Mouse (Mus musculus) stomach, embryonic 14.5 days (tissue): Measurements from ENCODE around the gene Spata5. TPM values are rescaled to one million over a fixed set of nuclear protein-coding genes. Genes with fewer than 3 reads are reported as not detected.
"Not testable (repeated sequence)": the region's sequence is repeated elsewhere in the genome, so short reads cannot be mapped to it uniquely, and the experiment has no call there.

Source experiments
- ATAC-seq: fragments of 200-750 bp; cut with Nextera tagmentation; 2 replicates; pipeline ENCODE4 v1.8.0; 2017; ENCODE audit warnings: low read depth, moderate TSS enrichment; ENCODE audit not compliant: insufficient number of reproducible peaks, insufficient read depth, low FRiP score
- H3K27ac ChIP-seq: fragments of 300-500 bp; sonication (generic); 2 replicates; pipeline ENCODE4 v1.5.1; 2014; ENCODE audit warnings: mild to moderate bottlenecking, low read length, moderate library complexity, mixed read lengths
- H3K27me3 ChIP-seq: fragments of 300-500 bp; sonication (generic); 2 replicates; pipeline ENCODE4 v1.6.1; 2014; ENCODE audit warnings: low read length, control low read depth, mixed read lengths; ENCODE audit not compliant: control insufficient read depth, insufficient read depth
- H3K36me3 ChIP-seq: fragments of 300-500 bp; sonication (generic); 2 replicates; pipeline ENCODE4 v1.6.1; 2014; ENCODE audit warnings: mild to moderate bottlenecking, control low read depth, low read length, moderate library complexity, mixed read lengths; ENCODE audit not compliant: control insufficient read depth, insufficient read depth
- H3K4me1 ChIP-seq: fragments of 300-500 bp; sonication (generic); 2 replicates; pipeline ENCODE4 v1.6.1; 2014; ENCODE audit warnings: low read length, control low read depth, mixed read lengths; ENCODE audit not compliant: control insufficient read depth, insufficient read depth
- H3K4me2 ChIP-seq: fragments of 300-500 bp; sonication (generic); replicated peaks from 2 replicates; pipeline ENCODE4 v1.6.1; 2014; ENCODE audit warnings: low read depth, low read length, control low read depth
- H3K4me3 ChIP-seq: fragments of 300-500 bp; sonication (generic); 2 replicates; pipeline ENCODE4 v1.5.1; 2014; ENCODE audit warnings: low read depth, low read length, control low read depth
- H3K9ac ChIP-seq: fragments of 300-500 bp; sonication (generic); replicated peaks from 2 replicates; pipeline ENCODE4 v1.6.1; 2014; ENCODE audit warnings: low read depth, mild to moderate bottlenecking, control low read depth, low read length, moderate library complexity, mixed read lengths
- H3K9me3 ChIP-seq: fragments of 300-500 bp; sonication (generic); 2 replicates; pipeline ENCODE4 v1.6.1; 2016; ENCODE audit warnings: low read depth, low read length, control low read depth; ENCODE audit not compliant: control insufficient read depth
- WGBS: fragments of 180-500 bp; shearing (Covaris S2); extraction: QIAGEN DNeasy Blood & Tissue Kit; methylation state at CpG from one replicate; pipeline ENCODE4 v1.1.7; 2014; 5-methylcytosine and 5-hydroxymethylcytosine counted together
- polyA plus RNA-seq: library from polyadenylated mRNA; unstranded; fragments of >200 nt; fragmentation: Nextera tagmentation; extraction: Ambion mirVana; gene quantifications from 2 replicates; pipeline ENCODE4 v1.2.1, GENCODE M21; 2014

Spata5 gene
- polyA plus RNA-seq, 1 experiment from 2014 or later, result 40.8 TPM

GRCm38 (mm10) chr3:37599641-37600040, 179.9 kb downstream of the Spata5 start:
- not testable (repeated sequence) for H3K36me3 ChIP-seq, ATAC-seq, H3K27me3 ChIP-seq, H3K4me1 ChIP-seq, H3K4me3 ChIP-seq, H3K9me3 ChIP-seq, H3K4me2 ChIP-seq, H3K9ac ChIP-seq, H3K27ac ChIP-seq
- WGBS, result 93% methylated on average over 14 of the region's 14 CpGs

- H3K27ac ChIP-seq, result no peak overlapping the region
- 96% methylated on average over 9 of the region's 9 CpGs for WGBS
- H3K36me3 ChIP-seq, result no peaks in the 10 kb centered on the region
- no peak overlapping the region for H3K4me3 ChIP-seq
- no peak for ATAC-seq
- no peaks in the 10 kb centered on the region for H3K27me3 ChIP-seq
- 0 out of 2 replicates have a peak, but pooled peaks cover 6% of the 10 kb centered on the region for H3K4me1 ChIP-seq
- H3K9me3 ChIP-seq, result no peaks in the 10 kb centered on the region
- H3K4me2 ChIP-seq, result no peak overlapping the region
- H3K9ac ChIP-seq, result no peak overlapping the region
These were observed 182.7 kb downstream of the Spata5 start for GRCm38 (mm10) chr3:37602356-37602755.

GRCm38 (mm10) chr3:37602890-37603289, 183.2 kb downstream of the Spata5 start:
- Histone ChIP-seq H3K4me3 (no peak overlapping the region), H3K27me3 (no peaks in the 10 kb centered on the region), H3K9me3 (no peaks in the 10 kb centered on the region), H3K9ac (no peak overlapping the region), H3K4me1 (0 out of 2 replicates have a peak, but pooled peaks cover 6% of the 10 kb centered on the region), H3K27ac (no peak overlapping the region), H3K36me3 (no peaks in the 10 kb centered on the region), H3K4me2 (no peak overlapping the region)
- 78% methylated on average over 7 of the region's 7 CpGs for WGBS
- no peak for ATAC-seq

GRCm38 (mm10) chr3:37603541-37603940, 183.8 kb downstream of the Spata5 start:
- no peaks in the 10 kb centered on the region for H3K27me3 ChIP-seq
- no peak overlapping the region for H3K4me2 ChIP-seq
- H3K4me3 ChIP-seq, result no peak overlapping the region
- H3K36me3 ChIP-seq, result no peaks in the 10 kb centered on the region
- H3K9ac ChIP-seq, result no peak overlapping the region
- no peak overlapping the region for H3K27ac ChIP-seq
- no peaks in the 10 kb centered on the region for H3K9me3 ChIP-seq
- 0 out of 2 replicates have a peak, but pooled peaks cover 6% of the 10 kb centered on the region for H3K4me1 ChIP-seq
- WGBS, result 87% methylated on average over 3 of the region's 3 CpGs
- ATAC-seq, result no peak

- no peak overlapping the region for H3K4me3 ChIP-seq
- ATAC-seq, result no peak
- H3K36me3 ChIP-seq, result no peaks in the 10 kb centered on the region
- no peaks in the 10 kb centered on the region for H3K9me3 ChIP-seq
- WGBS, result 55% methylated on average over 13 of the region's 13 CpGs
- no peak overlapping the region for H3K27ac ChIP-seq
- no peak overlapping the region for H3K4me2 ChIP-seq
- no peak overlapping the region for H3K9ac ChIP-seq
- 0 out of 2 replicates have a peak, but pooled peaks cover 6% of the 10 kb centered on the region for H3K4me1 ChIP-seq
- H3K27me3 ChIP-seq, result no peaks in the 10 kb centered on the region
These were observed 185.5 kb downstream of the Spata5 start for GRCm38 (mm10) chr3:37604976-37605875.

GRCm38 (mm10) chr3:37605876-37606238, 186.2 kb downstream of the Spata5 start:
- H3K4me3 ChIP-seq, result no peak overlapping the region
- no peak overlapping the region for H3K27ac ChIP-seq
- no peaks in the 10 kb centered on the region for H3K9me3 ChIP-seq
- H3K4me1 ChIP-seq, result 0 out of 2 replicates have a peak, but pooled peaks cover 6% of the 10 kb centered on the region
- H3K36me3 ChIP-seq, result no peaks in the 10 kb centered on the region
- 77% methylated on average over 10 of the region's 10 CpGs for WGBS
- H3K9ac ChIP-seq, result no peak overlapping the region
- no peak for ATAC-seq
- H3K4me2 ChIP-seq, result no peak overlapping the region
- H3K27me3 ChIP-seq, result no peaks in the 10 kb centered on the region

- H3K4me1 ChIP-seq, result 0 out of 2 replicates have a peak, but pooled peaks cover 6% of the 10 kb centered on the region
- WGBS, result 89% methylated on average over 4 of the region's 4 CpGs
- H3K36me3 ChIP-seq, result no peaks in the 10 kb centered on the region
- no peak for ATAC-seq
- no peaks in the 10 kb centered on the region for H3K27me3 ChIP-seq
- no peaks in the 10 kb centered on the region for H3K9me3 ChIP-seq
- H3K27ac ChIP-seq, result no peak overlapping the region
- no peak overlapping the region for H3K4me3 ChIP-seq
- H3K9ac ChIP-seq, result no peak overlapping the region
- H3K4me2 ChIP-seq, result no peak overlapping the region
These were observed 189.2 kb downstream of the Spata5 start for GRCm38 (mm10) chr3:37608926-37609325.

- H3K27ac ChIP-seq, result no peak overlapping the region
- no peaks in the 10 kb centered on the region for H3K27me3 ChIP-seq
- H3K36me3 ChIP-seq, result no peaks in the 10 kb centered on the region
- WGBS, result 89% methylated on average over 2 of the region's 2 CpGs
- no peak overlapping the region for H3K9ac ChIP-seq
- H3K4me2 ChIP-seq, result no peak overlapping the region
- no peak for ATAC-seq
- no peaks in the 10 kb centered on the region for H3K4me1 ChIP-seq
- no peak overlapping the region for H3K4me3 ChIP-seq
- H3K9me3 ChIP-seq, result no peaks in the 10 kb centered on the region
These were observed 191.0 kb downstream of the Spata5 start for GRCm38 (mm10) chr3:37610670-37611069.
